Mouse (Mus musculus) thymus, postnatal 36 days (tissue): Measurements from ENCODE around the gene Gabra2.
A peak's percentile ranks its signal among the peaks of the same experiment; 100 is the strongest.

Experiments used
- DNase-seq, 2 experiments: peaks; one replicate each; pipeline ENCODE4 v3.0.0; 2022; ENCODE audit warnings: mixed read lengths in 2 of 2

The Gabra2 gene

GRCm38 (mm10) chr5:71095725-71096607 is at the start of gene Gabra2:
Gene Gabra2 (minus strand): TSS chr5:71095849.
- DNase-seq, result peak; percentile 1 to 8

GRCm38 (mm10) chr5:71136691-71137090 is 41.0 kb upstream of the Gabra2 start:
- no peak for DNase-seq

- DNase-seq, result no peak
Observed at GRCm38 (mm10) chr5:71135840-71136239, 40.2 kb upstream of the Gabra2 start.

GRCm38 (mm10) chr5:71127721-71128120 is 32.1 kb upstream of the Gabra2 start:
- no peak for DNase-seq

- DNase-seq, result no peak
Observed at GRCm38 (mm10) chr5:71115216-71115615, 19.6 kb upstream of the Gabra2 start.

- DNase-seq, result no peak
Observed at GRCm38 (mm10) chr5:71095180-71095579, 469 bp downstream of the Gabra2 start.

GRCm38 (mm10) chr5:71094776-71095175 is 873 bp downstream of the Gabra2 start:
- DNase-seq, result no peak

GRCm38 (mm10) chr5:71093807-71094206 is 1.8 kb downstream of the Gabra2 start:
- DNase-seq, result no peak

- no peak for DNase-seq
Observed at GRCm38 (mm10) chr5:71092475-71092874, 3.2 kb downstream of the Gabra2 start.

- no peak for DNase-seq
Observed at GRCm38 (mm10) chr5:71091926-71092325, 3.7 kb downstream of the Gabra2 start.

GRCm38 (mm10) chr5:71078861-71079260 is 16.8 kb downstream of the Gabra2 start:
- DNase-seq, result no peak

- DNase-seq, result no peak
Observed at GRCm38 (mm10) chr5:71061696-71062095, 34.0 kb downstream of the Gabra2 start.

GRCm38 (mm10) chr5:71058047-71058446 is 37.6 kb downstream of the Gabra2 start:
- DNase-seq, result no peak

- DNase-seq, result no peak
Observed at GRCm38 (mm10) chr5:71037352-71037751, 58.3 kb downstream of the Gabra2 start.

- DNase-seq, result no peak
Observed at GRCm38 (mm10) chr5:71025956-71026355, 69.7 kb downstream of the Gabra2 start.

GRCm38 (mm10) chr5:71011751-71012150 is 83.9 kb downstream of the Gabra2 start:
- no peak for DNase-seq

- no peak for DNase-seq
Observed at GRCm38 (mm10) chr5:71011271-71011670, 84.4 kb downstream of the Gabra2 start.

- DNase-seq, result no peak
Observed at GRCm38 (mm10) chr5:71010797-71011196, 84.9 kb downstream of the Gabra2 start.

GRCm38 (mm10) chr5:70995617-70996325 is 99.9 kb downstream of the Gabra2 start:
- DNase-seq, result no peak

GRCm38 (mm10) chr5:70993281-70993680 is 102.4 kb downstream of the Gabra2 start:
- DNase-seq, result no peak

GRCm38 (mm10) chr5:70990891-70991290 is 104.8 kb downstream of the Gabra2 start:
- DNase-seq, result no peak
